Mouse (Mus musculus) layer of hippocampus, adult 6 months (tissue): ENCODE measurements around the gene 4931428L18Rik. TPM values are rescaled to one million over a fixed set of nuclear protein-coding genes. Genes with fewer than 3 reads are reported as not detected.

ENCODE experiments used
- long read RNA-seq, 2 experiments: library from polyadenylated mRNA; unstranded; transcript quantifications; one replicate each; pipeline ENCODE4 v2.0.0; 2019 to 2020
- polyA plus RNA-seq: library from polyadenylated mRNA; unstranded; fragments of <200 nt; fragmentation: Nextera tagmentation; gene quantifications from 2 replicates; pipeline ENCODE4 v1.2.3, GENCODE M21; 2021

4931428L18Rik gene
- not detected in 2 replicates for polyA plus RNA-seq
- long read RNA-seq, experiment 1, result 0 reads
- long read RNA-seq, experiment 2, result 0 reads

GRCm38 (mm10) chr1:31222564-31222963, at the start of gene 4931428L18Rik, which contains the start of gene Pih1d3:
4931428L18Rik (minus strand) TSS chr1:31222684.
Pih1d3 (plus strand) TSS chr1:31222838.

DNA sequence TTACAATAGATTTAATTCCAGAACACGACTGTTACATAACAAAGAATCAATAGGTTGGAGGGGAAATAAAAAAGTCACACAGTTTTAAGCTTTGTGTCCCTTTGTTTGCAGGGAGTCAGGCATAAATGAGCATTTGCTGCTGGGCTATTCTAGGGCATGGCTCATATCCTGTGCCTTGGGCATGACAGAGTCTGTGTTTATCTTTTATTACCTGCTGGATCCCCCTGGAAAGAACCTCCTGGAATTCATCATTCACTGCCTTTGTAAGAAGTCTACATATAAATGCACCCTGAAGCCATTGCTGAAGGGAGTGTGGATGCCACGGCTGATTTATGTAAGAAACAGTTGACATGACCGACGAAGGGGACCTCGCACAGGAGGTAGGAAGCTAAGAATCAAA, 46.4 kb downstream of the 4931428L18Rik start, which contains the start of gene Lgsn:
TSS of gene Lgsn (plus strand) at position 301 of the 400 bp plus-strand sequence.

DNA sequence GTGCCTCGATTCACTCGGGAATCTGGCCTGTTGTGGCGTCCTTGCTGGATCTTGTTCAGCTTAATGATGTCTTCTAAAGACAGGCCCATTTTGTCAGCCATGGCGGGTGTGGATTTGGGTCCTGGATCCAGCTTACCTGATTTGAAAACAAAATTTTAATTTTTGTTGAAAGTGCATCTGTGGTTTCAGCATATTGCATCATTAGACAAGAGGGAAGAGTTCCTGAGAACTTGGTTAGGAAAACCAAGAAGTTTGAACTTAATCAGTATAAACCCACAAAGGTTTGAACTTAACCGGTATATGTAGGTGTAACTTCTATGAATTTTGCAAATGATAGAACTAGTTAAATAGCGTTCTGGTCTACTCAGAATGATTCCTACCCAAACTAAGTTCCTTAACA, 244.6 kb downstream of the 4931428L18Rik start, which contains the start of gene AC153137.1:
TSS of gene AC153137.1 (minus strand) at position 101 of the 400 bp plus-strand sequence.

Other genes with a start within 250 kb of the 4931428L18Rik start
- gene AC153137.1, start 244.7 kb downstream of the 4931428L18Rik start, polyA plus RNA-seq, result not detected in 2 replicates
- gene Lgsn, start 46.3 kb downstream of the 4931428L18Rik start, polyA plus RNA-seq, result not detected in 2 replicates
- not detected in 2 replicates for gene Pih1d3, start 154 bp upstream of the 4931428L18Rik start, polyA plus RNA-seq